Mouse (Mus musculus): ENCODE results near the gene Evi2b. TPM values are rescaled to one million over a fixed set of nuclear protein-coding genes. Genes with fewer than 3 reads are reported as not detected.

Evi2b gene
- total and polyA plus RNA-seq, 3 experiments: 12.0 to 105 (median 40.5) TPM

DNA sequence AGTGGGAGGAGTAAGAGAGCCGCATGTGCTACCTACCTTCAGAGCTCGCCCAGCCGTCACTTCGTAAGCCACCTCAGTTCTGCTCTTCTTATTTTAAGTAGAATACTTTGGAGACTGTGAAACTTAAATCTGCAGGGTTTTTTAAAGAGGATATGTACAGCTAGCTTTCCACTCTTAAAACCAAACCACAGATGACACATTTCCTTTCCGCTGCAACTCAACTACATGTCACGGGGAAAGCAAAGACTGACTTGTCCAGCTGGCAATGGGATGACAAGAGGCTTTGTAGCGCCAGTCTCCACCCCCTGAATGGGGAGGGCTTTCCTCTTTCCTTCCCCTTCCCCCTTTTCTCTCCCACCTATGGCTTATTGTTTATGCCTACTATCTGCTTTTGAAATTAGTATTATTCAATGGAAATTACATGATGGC lies 6.8 kb upstream of the Evi2b start, which contains the start of the genes Evi2 and Evi2a:
TSS of gene Evi2 (minus strand) at position 257 of the 429 bp plus-strand sequence.
TSS of gene Evi2a (minus strand) at position 277 of the 429 bp plus-strand sequence.
- dilution Hi-C loops (cut with MboI; ENCODE audit: extremely low pct_ligation_motif_present, extremely low pct_unique_long_range_greater_than_20kb, low sequenced_read_pairs) (no loop called here), in situ Hi-C loops (cut with MboI; ENCODE audit: low pct_ligation_motif_present, low pct_unique_long_range_greater_than_20kb, low sequenced_read_pairs) (no loop called here)
- peak within 1 kb of the TSS; percentile 99 for H3K9ac ChIP-seq (ENCODE audit: insufficient read depth, low read depth)

DNA sequence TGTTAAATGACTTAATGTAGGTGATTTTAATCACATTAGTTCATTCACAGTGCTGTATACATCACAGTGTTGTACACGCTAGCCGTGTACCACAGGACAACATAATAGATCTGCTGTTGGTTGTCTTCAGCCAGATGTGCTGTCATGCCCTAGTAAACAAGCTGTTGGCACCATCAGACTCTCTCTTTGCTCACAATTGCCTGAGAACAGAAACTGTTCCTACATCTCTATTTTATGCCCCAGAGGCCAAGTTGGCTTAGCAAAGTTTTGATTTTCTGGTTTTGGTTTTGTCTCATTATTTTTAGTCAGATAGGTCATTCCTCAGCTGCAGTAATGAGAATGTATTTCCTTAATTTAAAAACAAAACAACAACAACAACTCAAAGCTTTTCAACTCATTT lies 6.2 kb upstream of the Evi2b start:
- no peaks in the 10 kb centered on the region for H3K9me3 ChIP-seq (replicated peaks; ENCODE audit: low read length)
- H3K4me1 ChIP-seq (ENCODE audit: control insufficient read depth in 1 of 2, insufficient read depth in 2 of 2): peaks cover 21 to 55% of the 10 kb centered on the region in 2 experiments
- peaks cover 18 to 49% of the 10 kb centered on the region in 2 experiments for H3K36me3 ChIP-seq (replicated peaks in 1 of 2; ENCODE audit: control insufficient read depth in 1 of 2, insufficient read depth in 1 of 2, low read length in 1 of 2)
- peak overlapping the region; percentile 65 to 89 (median 78) for H3K4me3 ChIP-seq (replicated peaks in 1 of 3; ENCODE audit: low read depth in 2 of 3, low read length in 2 of 3, poor library complexity in 1 of 3)
- peaks cover 27% of the 10 kb centered on the region for H3K79me2 ChIP-seq (replicated peaks; ENCODE audit: control insufficient read depth, extremely low read depth, insufficient read depth, poor library complexity, severe bottlenecking)
- DNase-seq (ENCODE audit: extremely low read depth): peak; percentile 67
- H3K27me3 ChIP-seq (replicated peaks): no peaks in the 10 kb centered on the region
- H3K4me2 ChIP-seq (ENCODE audit: insufficient read depth, low read depth, poor library complexity, severe bottlenecking): peak overlapping the region; percentile 82
- peak overlapping the region; percentile 99 for H3K9ac ChIP-seq (ENCODE audit: insufficient read depth, low read depth)
- H3K27ac ChIP-seq (ENCODE audit: insufficient read depth, low read depth): peak overlapping the region; percentile 97
- dilution Hi-C loops (cut with MboI; ENCODE audit: extremely low pct_ligation_motif_present, extremely low pct_unique_long_range_greater_than_20kb, low sequenced_read_pairs): no loop called here
- in situ Hi-C loops (cut with MboI; ENCODE audit: low pct_ligation_motif_present, low pct_unique_long_range_greater_than_20kb, low sequenced_read_pairs): no loop called here
- TF ChIP-seq POLR2A (IDR thresholded peaks at IDR 0.05; ENCODE audit: low read depth, low read length) (no peak), MAFK (IDR thresholded peaks at IDR 0.05; ENCODE audit: insufficient replicate concordance, low read length) (peak; percentile 34; the same call in 1 of the 2 replicates), TBP (conservative IDR thresholded peaks at IDR 0.05; ENCODE audit: low read depth, low read length) (0 out of 2 replicates have a peak, but pooled peaks have one; percentile 23), HCFC1 (IDR thresholded peaks at IDR 0.05; ENCODE audit: low read depth, low read length) (no peak), NRF1 (IDR thresholded peaks at IDR 0.05; ENCODE audit: low read depth, low read length) (0 out of 2 replicates have a peak, but pooled peaks have one; percentile 36), TCF12 (IDR thresholded peaks at IDR 0.05; ENCODE audit: low read depth, low read length) (peak; percentile 32; the same call in 1 of the 2 replicates), CHD1 (IDR thresholded peaks at IDR 0.05; ENCODE audit: low read depth, low read length) (0 out of 2 replicates have a peak, but pooled peaks have one; percentile 44), ZMIZ1 (IDR thresholded peaks at IDR 0.05; ENCODE audit: low read depth, low read length) (peak; percentile 75; the same call in 1 of the 2 replicates), USF2 (conservative IDR thresholded peaks at IDR 0.05; ENCODE audit: low read depth, low read length) (no peak), JUN (IDR thresholded peaks at IDR 0.05; ENCODE audit: insufficient read depth, low read depth, low read length) (peak; percentile 66; the same call in 1 of the 2 replicates), KAT2A (IDR thresholded peaks at IDR 0.05; ENCODE audit: insufficient replicate concordance, low read length) (no peak), RCOR1 (conservative IDR thresholded peaks at IDR 0.05; ENCODE audit: low read depth, low read length) (no peak), GABPA (IDR thresholded peaks at IDR 0.05; ENCODE audit: insufficient replicate concordance, low read depth, low read length) (no peak), ZC3H11A (IDR thresholded peaks at IDR 0.05; ENCODE audit: low read depth, low read length) (no peak), USF1 (IDR thresholded peaks at IDR 0.05; ENCODE audit: low read depth, low read length) (no peak)

More for the DNA sequence above, 6.8 kb upstream of the Evi2b start, which contains the start of the genes Evi2 and Evi2a:
- peak within 1 kb of the TSS; percentile 65 to 89 (median 78) for H3K4me3 ChIP-seq (replicated peaks in 1 of 3; ENCODE audit: low read depth in 2 of 3, low read length in 2 of 3, poor library complexity in 1 of 3)
- H3K36me3 ChIP-seq (replicated peaks in 1 of 2; ENCODE audit: control insufficient read depth in 1 of 2, insufficient read depth in 1 of 2, low read length in 1 of 2): peaks cover 15 to 47% of the 10 kb centered on the region in 2 experiments
- TF ChIP-seq RAD21 (IDR thresholded peaks at IDR 0.05; ENCODE audit: low read depth, low read length) (no peak; the same call in 1 of the 2 replicates), IRF4 (IDR thresholded peaks at IDR 0.05; ENCODE audit: low read depth, low read length) (peak; percentile 76), MAFK (IDR thresholded peaks at IDR 0.05; ENCODE audit: insufficient replicate concordance, low read length) (0 out of 2 replicates have a peak, but pooled peaks have one; percentile 33), CHD1 (IDR thresholded peaks at IDR 0.05; ENCODE audit: low read depth, low read length) (peak; percentile 90; the same call in 1 of the 2 replicates), JUND (conservative IDR thresholded peaks at IDR 0.05; ENCODE audit: low read depth, low read length) (peak; percentile 62), USF1 (IDR thresholded peaks at IDR 0.05; ENCODE audit: low read depth, low read length) (no peak), ETS1 (conservative IDR thresholded peaks at IDR 0.05; ENCODE audit: low read depth, low read length) (peak; percentile 98), KAT2A (IDR thresholded peaks at IDR 0.05; ENCODE audit: insufficient replicate concordance, low read length) (no peak), MXI1 (IDR thresholded peaks at IDR 0.05; ENCODE audit: low read depth, low read length) (peak; percentile 95), GABPA (IDR thresholded peaks at IDR 0.05; ENCODE audit: insufficient replicate concordance, low read depth, low read length) (no peak), UBTF (IDR thresholded peaks at IDR 0.05; ENCODE audit: low read depth, low read length) (no peak), MAX (IDR thresholded peaks at IDR 0.05; ENCODE audit: low read length) (peak; percentile 75), ZNF384 (IDR thresholded peaks at IDR 0.05; ENCODE audit: low read depth, low read length) (0 out of 2 replicates have a peak, but pooled peaks have one; percentile 14), SMC3 (IDR thresholded peaks at IDR 0.05; ENCODE audit: low read depth, low read length) (no peak), SIN3A (IDR thresholded peaks at IDR 0.05; ENCODE audit: low read length) (peak; percentile 97), TBP (conservative IDR thresholded peaks at IDR 0.05; ENCODE audit: low read depth, low read length) (peak; percentile 97), RCOR1 (conservative IDR thresholded peaks at IDR 0.05; ENCODE audit: low read depth, low read length) (no peak), MYC (IDR thresholded peaks at IDR 0.05; ENCODE audit: low read depth, low read length) (peak; percentile 92), CTCF (conservative IDR thresholded peaks at IDR 0.05 in 1 of 2, IDR thresholded peaks at IDR 0.05 in 1 of 2; ENCODE audit: low read depth in 2 of 2, low read length in 2 of 2) (no peak), ZC3H11A (IDR thresholded peaks at IDR 0.05; ENCODE audit: low read depth, low read length) (no peak), MEF2A (IDR thresholded peaks at IDR 0.05; ENCODE audit: borderline replicate concordance, low read depth, low read length) (peak; percentile 86), ZKSCAN1 (IDR thresholded peaks at IDR 0.05; ENCODE audit: borderline replicate concordance, low read depth, low read length) (no peak), ELF1 (IDR thresholded peaks at IDR 0.05; ENCODE audit: low read depth, low read length) (peak; percentile 74), POLR2AphosphoS2 (IDR thresholded peaks at IDR 0.05; ENCODE audit: low read depth, low read length) (peak; percentile 93), BHLHE40 (IDR thresholded peaks at IDR 0.05; ENCODE audit: low read depth, low read length) (peak; percentile 91), PAX5 (IDR thresholded peaks at IDR 0.05; ENCODE audit: low read length) (no peak), TCF12 (IDR thresholded peaks at IDR 0.05; ENCODE audit: low read depth, low read length) (peak; percentile 92), JUN (IDR thresholded peaks at IDR 0.05; ENCODE audit: insufficient read depth, low read depth, low read length) (0 out of 2 replicates have a peak, but pooled peaks have one; percentile 30), HCFC1 (IDR thresholded peaks at IDR 0.05; ENCODE audit: low read depth, low read length) (peak; percentile 44; the same call in 1 of the 2 replicates), E2F4 (IDR thresholded peaks at IDR 0.05; ENCODE audit: insufficient replicate concordance, low read depth, low read length) (peak; percentile 24; the same call in 1 of the 2 replicates), NRF1 (IDR thresholded peaks at IDR 0.05; ENCODE audit: low read depth, low read length) (no peak; the same call in 1 of the 2 replicates), CHD2 (IDR thresholded peaks at IDR 0.05; ENCODE audit: low read length) (peak; percentile 64; the same call in 1 of the 2 replicates), NELFE (IDR thresholded peaks at IDR 0.05; ENCODE audit: low read depth, low read length) (peak; percentile 87), ZMIZ1 (IDR thresholded peaks at IDR 0.05; ENCODE audit: low read depth, low read length) (peak; percentile 80; the same call in 1 of the 2 replicates), POLR2A (IDR thresholded peaks at IDR 0.05; ENCODE audit: low read depth, low read length) (peak; percentile 89), USF2 (conservative IDR thresholded peaks at IDR 0.05; ENCODE audit: low read depth, low read length) (no peak), MAZ (IDR thresholded peaks at IDR 0.05; ENCODE audit: low read depth, low read length) (peak; percentile 98), EP300 (IDR thresholded peaks at IDR 0.05; ENCODE audit: low read length) (peak; percentile 83)
- H3K27me3 ChIP-seq (replicated peaks): no peaks in the 10 kb centered on the region
- H3K79me2 ChIP-seq (replicated peaks; ENCODE audit: control insufficient read depth, extremely low read depth, insufficient read depth, poor library complexity, severe bottlenecking): peaks cover 22% of the 10 kb centered on the region
- peaks cover 17 to 51% of the 10 kb centered on the region in 2 experiments for H3K4me1 ChIP-seq (ENCODE audit: control insufficient read depth in 1 of 2, insufficient read depth in 2 of 2)
- peak within 1 kb of the TSS; percentile 83 for H3K4me2 ChIP-seq (ENCODE audit: insufficient read depth, low read depth, poor library complexity, severe bottlenecking)
- H3K27ac ChIP-seq (ENCODE audit: insufficient read depth, low read depth): peak within 1 kb of the TSS; percentile 97
- peak; percentile 95 for DNase-seq (ENCODE audit: extremely low read depth)
- no peaks in the 10 kb centered on the region for H3K9me3 ChIP-seq (replicated peaks; ENCODE audit: low read length)

All from CH12.LX (cell line).